Mouse (Mus musculus): ENCODE results near the gene Zfp213.

DNA sequence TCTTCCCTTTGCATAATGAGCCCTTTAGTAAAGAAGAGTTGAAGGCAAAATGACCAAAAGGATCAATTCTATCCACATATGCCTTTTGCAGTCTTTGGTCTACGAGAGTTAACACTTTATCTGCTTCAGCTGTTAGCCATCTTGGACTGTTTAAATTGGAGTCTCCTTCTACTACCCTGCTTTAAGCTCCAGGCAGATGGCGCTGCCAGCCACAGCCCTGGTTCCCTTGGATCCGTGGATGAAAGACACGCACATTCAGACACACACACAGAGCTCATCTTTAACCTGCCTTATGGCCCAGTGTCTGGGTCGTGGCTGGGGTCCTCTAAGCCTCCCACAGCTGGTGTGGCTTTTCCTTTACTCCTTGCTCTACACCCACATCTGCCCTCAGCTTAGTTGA, 7.0 kb upstream of the Zfp213 start:
- TF ChIP-seq CTCF (IDR thresholded peaks at IDR 0.05; ENCODE audit: insufficient read depth, low read length) (0 out of 2 replicates have a peak, but pooled peaks have one; percentile 12), POLR2A (IDR thresholded peaks at IDR 0.05; ENCODE audit: borderline replicate concordance, extremely low read depth, low read depth, low read length) (no peak)

All from lung, adult 2 months (tissue).